Mouse (Mus musculus) liver, embryonic 12.5 days (tissue): ENCODE data around the gene Rpl23a. TPM values are rescaled to one million over a fixed set of nuclear protein-coding genes. Genes with fewer than 3 reads are reported as not detected.
A peak's percentile ranks its signal among the peaks of the same experiment; 100 is the strongest.

Experiments
- ATAC-seq: fragments of 200-750 bp; cut with Nextera tagmentation; 2 replicates; pipeline ENCODE4 v1.8.0; 2017; ENCODE audit warnings: moderate number of reproducible peaks, mild to moderate bottlenecking, moderate library complexity
- H3K27ac ChIP-seq: fragments of 300-500 bp; sonication (generic); 2 replicates; pipeline ENCODE4 v1.5.1; 2016; ENCODE audit warnings: mild to moderate bottlenecking
- H3K27me3 ChIP-seq: fragments of 300-500 bp; sonication (generic); replicated peaks from 2 replicates; pipeline ENCODE4 v1.6.1; 2016; ENCODE audit warnings: mild to moderate bottlenecking, moderate library complexity
- H3K36me3 ChIP-seq: fragments of 300-500 bp; sonication (generic); 2 replicates; pipeline ENCODE4 v1.6.1; 2016; ENCODE audit warnings: mild to moderate bottlenecking, moderate library complexity
- H3K4me1 ChIP-seq: fragments of 300-500 bp; sonication (generic); 2 replicates; pipeline ENCODE4 v1.6.1; 2016
- H3K4me2 ChIP-seq: fragments of 300-500 bp; sonication (generic); 2 replicates; pipeline ENCODE4 v1.6.1; 2016; ENCODE audit warnings: mild to moderate bottlenecking, moderate library complexity
- H3K4me3 ChIP-seq: fragments of 300-500 bp; sonication (generic); 2 replicates; pipeline ENCODE4 v1.5.1; 2016; ENCODE audit warnings: mild to moderate bottlenecking, moderate library complexity
- H3K9ac ChIP-seq: fragments of 300-500 bp; sonication (generic); 2 replicates; pipeline ENCODE4 v1.6.1; 2016; ENCODE audit warnings: mild to moderate bottlenecking, moderate library complexity
- H3K9me3 ChIP-seq: fragments of 300-500 bp; sonication (generic); replicated peaks from 2 replicates; pipeline ENCODE4 v1.6.1; 2016; ENCODE audit warnings: mild to moderate bottlenecking, moderate library complexity
- WGBS: fragments of 180-500 bp; shearing (Covaris S2); methylation state at CpG from one replicate; pipeline ENCODE4 v1.1.7; 2016; ENCODE audit not compliant: insufficient replicate concordance; 5-methylcytosine and 5-hydroxymethylcytosine counted together
- microRNA-seq: library from miRNA; unstranded; fragments of <30 nt; microRNA quantifications from one replicate; pipeline ENCODE4, GENCODE M21; 2017
- polyA plus RNA-seq: library from polyadenylated mRNA; unstranded; fragments of >200 nt; fragmentation: Nextera tagmentation; extraction: Ambion mirVana; gene quantifications from 2 replicates; pipeline ENCODE4 v1.2.1, GENCODE M21; 2016

Gene Rpl23a
- polyA plus RNA-seq, 1 experiment from 2014 or later: 1,156 TPM

GRCm38 (mm10) chr11:78134344-78134743, 49.0 kb downstream of the Rpl23a start:
- Histone ChIP-seq H3K9me3 (no peaks in the 10 kb centered on the region), H3K27ac (0 out of 2 replicates have a peak overlapping the region, but pooled peaks have one; percentile 62), H3K27me3 (no peaks in the 10 kb centered on the region), H3K36me3 (no peaks in the 10 kb centered on the region), H3K4me2 (peak overlapping the region; percentile 21; the same call in 1 of the 2 replicates), H3K9ac (0 out of 2 replicates have a peak overlapping the region, but pooled peaks have one; percentile 10), H3K4me1 (peaks cover 67% of the 10 kb centered on the region), H3K4me3 (no peak overlapping the region)
- WGBS: 64% methylated on average over 3 of the region's 3 CpGs
- ATAC-seq: no peak

GRCm38 (mm10) chr11:78133915-78134314, 49.5 kb downstream of the Rpl23a start:
- Histone ChIP-seq H3K4me1 (peaks cover 62% of the 10 kb centered on the region), H3K4me2 (peak overlapping the region; percentile 21; the same call in 1 of the 2 replicates), H3K36me3 (no peaks in the 10 kb centered on the region), H3K27ac (0 out of 2 replicates have a peak overlapping the region, but pooled peaks have one; percentile 62), H3K27me3 (no peaks in the 10 kb centered on the region), H3K4me3 (no peak overlapping the region), H3K9ac (peak overlapping the region; percentile 10; the same call in 1 of the 2 replicates), H3K9me3 (no peaks in the 10 kb centered on the region)
- ATAC-seq: 0 out of 2 replicates have a peak, but pooled peaks have one; percentile 33
- 34% methylated on average over 6 of the region's 6 CpGs for WGBS

Small RNA genes within 50 kb of the gene (microRNA-seq; reads per million reads assigned to microRNA genes)
- gene Mir7653: not detected

Other genes with a start within 250 kb of the Rpl23a start
- gene Phf12, start 200.8 kb downstream of the Rpl23a start, polyA plus RNA-seq: 13.6 and 13.8 TPM in 2 replicates
- 25.4 and 26.4 TPM in 2 replicates for gene Dhrs13, start 151.3 kb downstream of the Rpl23a start, polyA plus RNA-seq
- 31.7 and 32.0 TPM in 2 replicates for gene Flot2, start 145.7 kb downstream of the Rpl23a start, polyA plus RNA-seq
- 23.2 and 25.5 TPM in 2 replicates for gene Eral1, start 103.2 kb downstream of the Rpl23a start, polyA plus RNA-seq
- gene Fam222b, start 88.9 kb downstream of the Rpl23a start, polyA plus RNA-seq: 6.0 and 6.7 TPM in 2 replicates
- gene Traf4, start 18.0 kb downstream of the Rpl23a start, polyA plus RNA-seq: 45.4 and 47.6 TPM in 2 replicates
- gene Nek8, start 6.9 kb downstream of the Rpl23a start, polyA plus RNA-seq: 12.2 and 13.7 TPM in 2 replicates
- 62.6 and 67.1 TPM in 2 replicates for gene Tlcd1, start 6.9 kb downstream of the Rpl23a start, polyA plus RNA-seq
- gene Rab34, start 4.8 kb upstream of the Rpl23a start, polyA plus RNA-seq: 20.3 and 24.0 TPM in 2 replicates
- gene Proca1, start 9.8 kb upstream of the Rpl23a start, polyA plus RNA-seq: 0.31 and 0.63 TPM in 2 replicates
- gene Sdf2, start 62.2 kb upstream of the Rpl23a start, polyA plus RNA-seq: 29.7 and 30.7 TPM in 2 replicates
- 20.2 and 20.3 TPM in 2 replicates for gene Supt6, start 62.4 kb upstream of the Rpl23a start, polyA plus RNA-seq
- 52.1 and 53.8 TPM in 2 replicates for gene 2610507B11Rik, start 78.2 kb upstream of the Rpl23a start, polyA plus RNA-seq
- 0.22 and 0.23 TPM in 2 replicates for gene BC030499, start 107.3 kb upstream of the Rpl23a start, polyA plus RNA-seq
- 38.6 and 40.0 TPM in 2 replicates for gene Spag5, start 117.9 kb upstream of the Rpl23a start, polyA plus RNA-seq
- 4.7 and 5.1 TPM in 2 replicates for gene Aldoc, start 139.4 kb upstream of the Rpl23a start, polyA plus RNA-seq
- 40.8 and 42.6 TPM in 2 replicates for gene Pigs, start 144.8 kb upstream of the Rpl23a start, polyA plus RNA-seq
- 46.5 and 50.4 TPM in 2 replicates for gene Unc119, start 159.9 kb upstream of the Rpl23a start, polyA plus RNA-seq
- not detected in 2 replicates for gene Foxn1, start 203.0 kb upstream of the Rpl23a start, polyA plus RNA-seq
- gene Slc13a2, start 238.6 kb upstream of the Rpl23a start, polyA plus RNA-seq: 0.05 TPM in 1 of 2 replicates, not detected in the other